Comparison of ENCODE assay signal across 8 mouse cellular contexts in genomic region chr8:104436591-104436990, GRCm38 (mm10). TPM values are rescaled to one million over a fixed set of nuclear protein-coding genes. Genes with fewer than 3 reads are reported as not detected.
DNase-seq lines count a peak whose midpoint lies in the region; ATAC-seq lines count a peak whose summit lies in the region.

No protein-coding gene starts in this region.

- no peaks in the 10 kb centered on the region for H3K9me3 ChIP-seq in forebrain, embryonic 12.5 days
- H3K9me3 ChIP-seq in forebrain, embryonic 10.5 days, result no peaks in the 10 kb centered on the region; the same call in 1 of the 2 replicates
- H3K9me3 ChIP-seq in kidney, embryonic 16.5 days (ENCODE audit: low read length), result no peaks in the 10 kb centered on the region; the same call in 1 of the 2 replicates
- H3K9me3 ChIP-seq in forebrain, embryonic 15.5 days, result no peaks in the 10 kb centered on the region
- H3K9me3 ChIP-seq in midbrain, embryonic 16.5 days (replicated peaks; ENCODE audit: control insufficient read depth, low read length, poor library complexity, severe bottlenecking), result no peaks in the 10 kb centered on the region

- no peak for ATAC-seq in forebrain, embryonic 12.5 days (ENCODE audit: low FRiP score)
- no peak for ATAC-seq in kidney, embryonic 16.5 days (ENCODE audit: low FRiP score, low TSS enrichment)
- no peak for ATAC-seq in forebrain, embryonic 15.5 days (replicated peaks)
- no peak for ATAC-seq in midbrain, embryonic 16.5 days

- H3K4me3 ChIP-seq in forebrain, embryonic 12.5 days (replicated peaks), result no peak overlapping the region
- no peak overlapping the region for H3K4me3 ChIP-seq in forebrain, embryonic 10.5 days
- no peak overlapping the region for H3K4me3 ChIP-seq in kidney, embryonic 16.5 days (ENCODE audit: low read length)
- H3K4me3 ChIP-seq in forebrain, embryonic 15.5 days, result no peak overlapping the region
- H3K4me3 ChIP-seq in midbrain, embryonic 16.5 days (ENCODE audit: low read depth, low read length), result no peak overlapping the region

- peak overlapping the region; percentile 73 for H3K27ac ChIP-seq in forebrain, embryonic 12.5 days
- no peak overlapping the region for H3K27ac ChIP-seq in forebrain, embryonic 10.5 days
- peak overlapping the region; percentile 57; the same call in 1 of the 2 replicates for H3K27ac ChIP-seq in kidney, embryonic 16.5 days (ENCODE audit: low read length)
- peak overlapping the region; percentile 88 for H3K27ac ChIP-seq in forebrain, embryonic 15.5 days (replicated peaks)
- H3K27ac ChIP-seq in midbrain, embryonic 16.5 days (ENCODE audit: low read length), result peak overlapping the region; percentile 60

- 94% methylated on average over 4 of the region's 4 CpGs for WGBS in forebrain, embryonic 12.5 days
- WGBS in forebrain, embryonic 10.5 days, result 96% methylated on average over 4 of the region's 4 CpGs
- WGBS in kidney, embryonic 16.5 days, result 93% methylated on average over 4 of the region's 4 CpGs
- 91% methylated on average over 4 of the region's 4 CpGs for WGBS in forebrain, embryonic 15.5 days
- 93% methylated on average over 4 of the region's 4 CpGs for WGBS in midbrain, embryonic 16.5 days

- no peak overlapping the region for H3K4me2 ChIP-seq in forebrain, embryonic 12.5 days
- no peak overlapping the region for H3K4me2 ChIP-seq in kidney, embryonic 16.5 days (replicated peaks; ENCODE audit: low read depth, low read length)
- H3K4me2 ChIP-seq in forebrain, embryonic 15.5 days (replicated peaks), result 0 out of 2 replicates have a peak overlapping the region, but pooled peaks have one; percentile 29
- H3K4me2 ChIP-seq in midbrain, embryonic 16.5 days (ENCODE audit: low read length), result no peak overlapping the region

- H3K9ac ChIP-seq in forebrain, embryonic 12.5 days, result no peak overlapping the region
- H3K9ac ChIP-seq in kidney, embryonic 16.5 days (replicated peaks; ENCODE audit: low read length), result no peak overlapping the region
- peak overlapping the region; percentile 33; the same call in 1 of the 2 replicates for H3K9ac ChIP-seq in forebrain, embryonic 15.5 days (replicated peaks)
- H3K9ac ChIP-seq in midbrain, embryonic 16.5 days (ENCODE audit: low read depth, low read length), result no peak overlapping the region

- H3K4me1 ChIP-seq in forebrain, embryonic 12.5 days, result peaks cover 22% of the 10 kb centered on the region
- H3K4me1 ChIP-seq in forebrain, embryonic 10.5 days, result peaks cover 9% of the 10 kb centered on the region
- peaks cover 8% of the 10 kb centered on the region for H3K4me1 ChIP-seq in kidney, embryonic 16.5 days (ENCODE audit: insufficient read depth, low read length)
- H3K4me1 ChIP-seq in forebrain, embryonic 15.5 days, result peaks cover 49% of the 10 kb centered on the region
- peaks cover 23% of the 10 kb centered on the region for H3K4me1 ChIP-seq in midbrain, embryonic 16.5 days (ENCODE audit: control insufficient read depth, insufficient read depth, low read length)

- H3K36me3 ChIP-seq in forebrain, embryonic 12.5 days (replicated peaks), result peaks cover 90% of the 10 kb centered on the region
- H3K36me3 ChIP-seq in forebrain, embryonic 10.5 days (replicated peaks), result peaks cover 97% of the 10 kb centered on the region
- H3K36me3 ChIP-seq in kidney, embryonic 16.5 days (ENCODE audit: insufficient read depth, low read length), result peaks cover 80% of the 10 kb centered on the region
- peaks cover 70% of the 10 kb centered on the region for H3K36me3 ChIP-seq in forebrain, embryonic 15.5 days
- peaks cover 55% of the 10 kb centered on the region for H3K36me3 ChIP-seq in midbrain, embryonic 16.5 days (ENCODE audit: control insufficient read depth, insufficient read depth, low read length)

- no peaks in the 10 kb centered on the region for H3K27me3 ChIP-seq in forebrain, embryonic 12.5 days
- no peaks in the 10 kb centered on the region for H3K27me3 ChIP-seq in forebrain, embryonic 10.5 days (ENCODE audit: poor library complexity, severe bottlenecking)
- H3K27me3 ChIP-seq in kidney, embryonic 16.5 days (ENCODE audit: insufficient read depth, low read length), result no peaks in the 10 kb centered on the region
- H3K27me3 ChIP-seq in forebrain, embryonic 15.5 days, result no peaks in the 10 kb centered on the region
- no peaks in the 10 kb centered on the region for H3K27me3 ChIP-seq in midbrain, embryonic 16.5 days (ENCODE audit: control insufficient read depth, insufficient read depth, low read depth, low read length)

- DNase-seq in forebrain, embryonic 10.5 days (ENCODE audit: extremely low spot score, low spot score), result no peak
- DNase-seq in kidney, adult 18-20 months, result no peak
- no peak for DNase-seq in left cerebral cortex, postnatal 10 days (ENCODE audit: extremely low spot score in 1 of 2, low spot score in 2 of 2)
- DNase-seq in spleen, postnatal 4 days (ENCODE audit: low spot score in 2 of 2), result no peak

- intact Hi-C loops in left cerebral cortex, postnatal 10 days (cut with DNase I), result loop anchor here (5.0 to 10.0 kb wide), 3 partner anchors 81 to 192 kb away; partner anchors contain the start of genes Car7, Nae1 and Tk2

RNA-seq across cellular contexts. Expression of gene Dync1li2, which starts 6.3 kb away (rescaled TPM):
- polyA plus RNA-seq in forebrain, embryonic 12.5 days (2016; fragmentation: Nextera tagmentation; extraction: Ambion mirVana), result 129 and 136 TPM in 2 replicates
- 81.5 and 81.9 TPM in 2 replicates for polyA plus RNA-seq in forebrain, embryonic 10.5 days (2016; fragmentation: Nextera tagmentation; extraction: Ambion mirVana)
- polyA plus RNA-seq in kidney, embryonic 16.5 days (2015; fragmentation: Nextera tagmentation; extraction: Ambion mirVana), result 59.0 and 62.7 TPM in 2 replicates
- polyA plus RNA-seq in forebrain, embryonic 15.5 days (2015; fragmentation: Nextera tagmentation; extraction: Ambion mirVana), result 124 and 128 TPM in 2 replicates
- 114 and 136 TPM in 2 replicates for polyA plus RNA-seq in midbrain, embryonic 16.5 days (2015; fragmentation: Nextera tagmentation; extraction: Ambion mirVana)
- total RNA-seq in left cerebral cortex, postnatal 10 days (2021), result 100 to 1,000 TPM; 204 to 207 TPM

RNA-seq across cellular contexts. Expression of gene Cmtm4, which starts 41.0 kb away (rescaled TPM):
- polyA plus RNA-seq in forebrain, embryonic 12.5 days (2016; fragmentation: Nextera tagmentation; extraction: Ambion mirVana), result 3.3 and 3.5 TPM in 2 replicates
- 2.2 and 2.5 TPM in 2 replicates for polyA plus RNA-seq in forebrain, embryonic 10.5 days (2016; fragmentation: Nextera tagmentation; extraction: Ambion mirVana)
- 3.4 and 3.6 TPM in 2 replicates for polyA plus RNA-seq in kidney, embryonic 16.5 days (2015; fragmentation: Nextera tagmentation; extraction: Ambion mirVana)
- polyA plus RNA-seq in forebrain, embryonic 15.5 days (2015; fragmentation: Nextera tagmentation; extraction: Ambion mirVana), result 2.6 and 2.9 TPM in 2 replicates
- polyA plus RNA-seq in midbrain, embryonic 16.5 days (2015; fragmentation: Nextera tagmentation; extraction: Ambion mirVana), result 2.7 TPM in 2 replicates
- 10 to 100 TPM; 67.5 to 72.2 TPM for total RNA-seq in left cerebral cortex, postnatal 10 days (2021)
